Mouse (Mus musculus) thymus, postnatal 0 days (tissue): ENCODE measurements at regions not wholly inside any gene's neighbourhood (a gene's known extent, or its start where the extent isn't known, plus 50 kb on each side); places are given as distances from the start of the nearest gene placed in this dataset.

ENCODE experiments used
- DNase-seq: peaks from one replicate; pipeline ENCODE4 v3.0.0-alpha.2; 2015; ENCODE audit warnings: low spot score

- no peak for DNase-seq
These were observed 55.2 kb upstream of the Rcn1 start for GRCm38 (mm10) chr2:105454353-105454752.

- no peak for DNase-seq
These were observed 55.7 kb upstream of the Rcn1 start for GRCm38 (mm10) chr2:105454836-105455235.

- DNase-seq, result no peak
These were observed 59.5 kb upstream of the Rcn1 start for GRCm38 (mm10) chr2:105458643-105459042.

- no peak for DNase-seq
These were observed 60.4 kb upstream of the Rcn1 start for GRCm38 (mm10) chr2:105459512-105459911.

GRCm38 (mm10) chr2:105465630-105466029, 66.5 kb upstream of the Rcn1 start:
- DNase-seq, result no peak

GRCm38 (mm10) chr2:105468930-105469329, 69.8 kb upstream of the Rcn1 start:
- DNase-seq, result peak; percentile 16

- DNase-seq, result no peak
These were observed 77.0 kb upstream of the Rcn1 start for GRCm38 (mm10) chr2:105476028-105476677.

- no peak for DNase-seq
These were observed 83.0 kb upstream of the Rcn1 start for GRCm38 (mm10) chr2:105481990-105482592.

- DNase-seq, result no peak
These were observed 85.4 kb upstream of the Rcn1 start for GRCm38 (mm10) chr2:105484496-105484895.

- no peak for DNase-seq
These were observed 86.2 kb upstream of the Rcn1 start for GRCm38 (mm10) chr2:105485286-105485685.

- DNase-seq, result no peak
These were observed 96.7 kb upstream of the Rcn1 start for GRCm38 (mm10) chr2:105495796-105496195.

- DNase-seq, result no peak
These were observed 105.1 kb upstream of the Rcn1 start for GRCm38 (mm10) chr2:105504197-105504596.

GRCm38 (mm10) chr2:105505554-105505953, 106.4 kb upstream of the Rcn1 start:
- DNase-seq, result no peak

- no peak for DNase-seq
These were observed 108.0 kb upstream of the Rcn1 start for GRCm38 (mm10) chr2:105507160-105507559.

- DNase-seq, result no peak
These were observed 111.7 kb upstream of the Rcn1 start for GRCm38 (mm10) chr2:105510816-105511215.

GRCm38 (mm10) chr2:105511690-105512089, 112.6 kb upstream of the Rcn1 start:
- DNase-seq, result no peak

- DNase-seq, result no peak
These were observed 115.1 kb upstream of the Rcn1 start for GRCm38 (mm10) chr2:105514226-105514625.

- no peak for DNase-seq
These were observed 115.8 kb upstream of the Rcn1 start for GRCm38 (mm10) chr2:105514881-105515280.

GRCm38 (mm10) chr2:105515326-105515725, 116.2 kb upstream of the Rcn1 start:
- no peak for DNase-seq

- DNase-seq, result no peak
These were observed 117.4 kb upstream of the Rcn1 start for GRCm38 (mm10) chr2:105516267-105517133.

GRCm38 (mm10) chr2:105521841-105522240, 122.7 kb upstream of the Rcn1 start:
- DNase-seq, result no peak

GRCm38 (mm10) chr2:105523297-105523802, 124.2 kb upstream of the Rcn1 start:
- peak; percentile 23 for DNase-seq
